Mouse (Mus musculus): ENCODE data around the gene Tmprss11a. TPM values are rescaled to one million over a fixed set of nuclear protein-coding genes. Genes with fewer than 3 reads are reported as not detected.

Tmprss11a gene
- polyA plus RNA-seq, 1 experiment from 2014 or later = 13.0 TPM

DNA sequence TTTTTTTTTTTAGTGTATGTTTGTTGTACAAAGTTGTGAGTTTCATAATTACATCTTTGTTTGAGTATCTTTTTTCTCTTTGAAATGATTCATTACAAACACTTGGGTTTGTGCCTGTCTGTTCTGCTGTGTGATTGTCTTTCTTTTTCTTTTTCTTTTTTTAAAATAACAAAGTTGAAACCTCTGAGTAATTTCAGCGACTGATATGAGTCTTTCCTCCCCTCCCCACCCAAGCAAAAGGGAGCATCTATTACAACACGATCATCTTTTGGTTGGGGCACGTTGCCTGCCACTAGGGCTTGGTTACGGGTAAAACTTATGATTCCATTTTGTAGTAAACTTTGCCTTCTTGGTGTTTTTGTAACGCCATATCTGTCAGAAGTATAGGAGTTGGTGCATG lies 37.7 kb downstream of the Tmprss11a start:
- no peak overlapping the region for H3K9ac ChIP-seq (ENCODE audit: low read length)
- no peak overlapping the region for H3K4me2 ChIP-seq (ENCODE audit: low read depth, low read length)
- no peak overlapping the region for H3K4me3 ChIP-seq (replicated peaks; ENCODE audit: low read length)
- 61% methylated on average over 5 of the region's 5 CpGs for WGBS
- no peaks in the 10 kb centered on the region for H3K9me3 ChIP-seq (replicated peaks; ENCODE audit: control insufficient read depth, low read length)
- no peaks in the 10 kb centered on the region for H3K36me3 ChIP-seq (ENCODE audit: control insufficient read depth, insufficient read depth, low read length)
- H3K4me1 ChIP-seq (ENCODE audit: control insufficient read depth, insufficient read depth, low read length) = no peaks in the 10 kb centered on the region
- no peak overlapping the region for H3K27ac ChIP-seq (ENCODE audit: low read length)
- no peaks in the 10 kb centered on the region for H3K27me3 ChIP-seq (ENCODE audit: control insufficient read depth, insufficient read depth, low read length)
- no peak for ATAC-seq (ENCODE audit: insufficient read depth, low FRiP score)

DNA sequence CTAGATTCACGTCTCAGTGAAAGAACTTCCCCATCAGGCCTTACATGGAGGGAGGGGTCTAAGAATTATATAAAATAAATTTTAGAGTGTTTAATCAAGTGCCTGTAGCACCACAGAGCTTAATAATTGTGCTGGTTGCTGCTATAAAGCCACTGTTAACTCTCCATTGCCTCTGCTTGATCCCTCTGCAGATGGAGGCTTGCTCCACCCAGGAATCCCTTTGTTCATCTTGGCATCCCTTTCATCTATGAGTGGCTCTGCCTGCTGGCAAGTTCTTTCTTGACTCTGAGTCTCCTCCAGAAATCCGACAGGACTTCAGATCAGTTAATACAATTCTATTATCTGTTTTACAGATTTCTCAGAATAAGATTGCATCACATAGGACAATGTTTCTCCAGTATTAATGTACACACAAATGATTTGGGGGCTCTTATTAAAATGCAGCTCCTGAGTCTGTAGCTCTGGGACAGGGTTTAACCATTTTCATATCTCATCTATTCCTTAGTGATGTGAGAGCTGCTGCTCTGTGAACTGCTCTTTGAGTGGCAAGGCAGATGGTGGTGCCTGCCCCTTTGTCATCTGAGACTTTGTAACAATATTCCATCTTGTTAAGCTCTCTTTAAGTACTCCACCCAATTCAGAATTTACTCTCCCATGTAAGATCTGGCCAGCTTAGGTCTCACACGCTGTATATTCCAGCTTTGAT lies 47.3 kb downstream of the Tmprss11a start:
- H3K27me3 ChIP-seq (ENCODE audit: control insufficient read depth, insufficient read depth, low read length) = no peaks in the 10 kb centered on the region
- H3K36me3 ChIP-seq (ENCODE audit: control insufficient read depth, insufficient read depth, low read length) = no peaks in the 10 kb centered on the region
- 54% methylated on average over 3 of the region's 3 CpGs for WGBS
- H3K9me3 ChIP-seq (replicated peaks; ENCODE audit: control insufficient read depth, low read length) = no peaks in the 10 kb centered on the region
- no peak overlapping the region for H3K27ac ChIP-seq (ENCODE audit: low read length)
- no peaks in the 10 kb centered on the region for H3K4me1 ChIP-seq (ENCODE audit: control insufficient read depth, insufficient read depth, low read length)
- no peak overlapping the region for H3K9ac ChIP-seq (ENCODE audit: low read length)
- no peak overlapping the region for H3K4me2 ChIP-seq (ENCODE audit: low read depth, low read length)
- H3K4me3 ChIP-seq (replicated peaks; ENCODE audit: low read length) = no peak overlapping the region
- no peak for ATAC-seq (ENCODE audit: insufficient read depth, low FRiP score)

DNA sequence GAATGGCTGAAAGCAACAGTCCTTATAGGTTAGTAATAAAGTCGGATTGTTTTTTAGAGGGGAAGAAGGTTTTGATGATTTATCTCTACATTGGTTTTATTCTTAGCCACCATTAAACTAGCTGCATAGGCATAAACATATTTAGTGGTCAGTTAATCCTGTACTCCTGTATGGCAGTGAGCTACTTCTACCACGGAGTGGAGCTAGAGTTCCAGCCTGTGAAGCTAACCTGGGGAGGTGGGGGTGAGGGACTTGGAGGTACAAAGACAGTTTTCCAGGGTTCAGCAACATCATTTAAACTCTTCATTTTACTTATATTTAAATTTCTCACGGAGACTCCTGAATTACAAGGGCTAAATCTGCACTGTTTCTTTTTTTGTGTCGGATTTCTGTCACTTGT lies 49.3 kb downstream of the Tmprss11a start:
- WGBS = 24% methylated on average over 4 of the region's 4 CpGs
- Histone ChIP-seq H3K4me2 (ENCODE audit: low read depth, low read length) (no peak overlapping the region), H3K27me3 (ENCODE audit: control insufficient read depth, insufficient read depth, low read length) (no peaks in the 10 kb centered on the region), H3K4me1 (ENCODE audit: control insufficient read depth, insufficient read depth, low read length) (no peaks in the 10 kb centered on the region), H3K4me3 (replicated peaks; ENCODE audit: low read length) (no peak overlapping the region), H3K9ac (ENCODE audit: low read length) (no peak overlapping the region), H3K36me3 (ENCODE audit: control insufficient read depth, insufficient read depth, low read length) (no peaks in the 10 kb centered on the region), H3K27ac (ENCODE audit: low read length) (no peak overlapping the region), H3K9me3 (replicated peaks; ENCODE audit: control insufficient read depth, low read length) (no peaks in the 10 kb centered on the region)
- no peak for ATAC-seq (ENCODE audit: insufficient read depth, low FRiP score)

DNA sequence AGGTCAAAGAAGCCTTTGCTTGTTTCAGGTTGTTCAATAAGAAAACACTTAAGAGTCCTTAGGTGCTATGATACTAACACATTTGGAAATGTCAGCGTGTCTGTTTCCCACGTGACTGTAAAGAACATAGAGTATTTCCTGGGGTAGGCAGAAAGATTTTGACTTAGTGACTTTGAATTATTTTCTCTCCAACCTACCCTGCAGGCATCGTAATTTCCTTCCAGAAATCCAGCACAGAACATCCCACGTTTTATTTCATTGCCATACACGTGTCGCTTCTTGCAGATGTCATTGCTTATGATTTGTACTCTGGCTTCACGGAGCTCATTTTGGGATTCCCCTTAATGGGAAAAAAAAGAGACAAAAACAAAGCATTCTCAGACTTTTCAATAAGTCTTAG lies 54.5 kb downstream of the Tmprss11a start:
- H3K27ac ChIP-seq (ENCODE audit: low read length) = no peak overlapping the region
- no peaks in the 10 kb centered on the region for H3K36me3 ChIP-seq (ENCODE audit: control insufficient read depth, insufficient read depth, low read length)
- WGBS = 64% methylated on average over 7 of the region's 7 CpGs
- H3K4me1 ChIP-seq (ENCODE audit: control insufficient read depth, insufficient read depth, low read length) = no peaks in the 10 kb centered on the region
- H3K4me3 ChIP-seq (replicated peaks; ENCODE audit: low read length) = no peak overlapping the region
- no peak overlapping the region for H3K9ac ChIP-seq (ENCODE audit: low read length)
- ATAC-seq (ENCODE audit: insufficient read depth, low FRiP score) = no peak
- no peaks in the 10 kb centered on the region for H3K27me3 ChIP-seq (ENCODE audit: control insufficient read depth, insufficient read depth, low read length)
- H3K9me3 ChIP-seq (replicated peaks; ENCODE audit: control insufficient read depth, low read length) = no peaks in the 10 kb centered on the region
- no peak overlapping the region for H3K4me2 ChIP-seq (ENCODE audit: low read depth, low read length)

DNA sequence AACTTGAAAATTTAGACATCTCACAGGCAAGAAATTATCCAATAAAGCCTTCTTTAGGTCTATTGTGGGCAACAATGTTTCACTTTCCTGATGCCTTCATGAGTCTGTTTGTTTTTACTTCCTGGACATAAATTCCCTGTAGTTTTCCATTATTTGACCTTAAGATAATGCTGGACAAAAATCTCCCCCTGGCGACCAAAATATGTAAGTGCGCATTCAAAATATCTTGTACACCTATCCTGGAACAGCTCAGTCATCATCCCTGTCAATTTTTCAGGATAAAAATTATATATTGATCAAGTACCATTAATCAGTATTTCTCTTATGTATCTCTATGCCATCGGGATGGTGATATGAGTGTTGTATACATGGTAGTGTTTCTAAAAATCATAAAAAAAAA lies 58.0 kb downstream of the Tmprss11a start:
- Histone ChIP-seq H3K9me3 (replicated peaks; ENCODE audit: control insufficient read depth, low read length) (no peaks in the 10 kb centered on the region), H3K4me3 (replicated peaks; ENCODE audit: low read length) (no peak overlapping the region), H3K27ac (ENCODE audit: low read length) (no peak overlapping the region), H3K4me2 (ENCODE audit: low read depth, low read length) (no peak overlapping the region), H3K36me3 (ENCODE audit: control insufficient read depth, insufficient read depth, low read length) (no peaks in the 10 kb centered on the region), H3K4me1 (ENCODE audit: control insufficient read depth, insufficient read depth, low read length) (no peaks in the 10 kb centered on the region), H3K9ac (ENCODE audit: low read length) (no peak overlapping the region), H3K27me3 (ENCODE audit: control insufficient read depth, insufficient read depth, low read length) (no peaks in the 10 kb centered on the region)
- WGBS = 22% methylated on average over 3 of the region's 3 CpGs
- no peak for ATAC-seq (ENCODE audit: insufficient read depth, low FRiP score)

DNA sequence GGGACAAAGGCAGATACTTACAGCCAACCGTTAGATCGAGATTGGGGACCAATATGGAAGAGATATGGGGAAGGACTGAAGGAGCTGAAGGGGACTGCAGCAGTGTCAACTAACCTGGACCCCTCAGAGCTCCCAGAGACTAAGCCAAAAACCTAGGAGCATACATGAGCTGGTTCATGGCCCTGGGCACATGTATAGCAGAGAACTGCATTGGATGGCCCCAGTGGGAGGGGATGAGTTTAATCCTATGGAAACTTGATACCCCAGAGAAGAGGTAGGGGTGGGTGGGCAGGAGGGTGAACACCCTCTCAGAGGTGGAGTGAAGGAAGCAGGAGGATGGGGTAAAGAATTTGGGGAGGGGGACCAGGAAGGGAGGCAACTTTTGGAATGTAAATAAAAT lies 60.8 kb downstream of the Tmprss11a start:
- WGBS = 92% methylated on average over 2 of the region's 2 CpGs
- no peak for ATAC-seq (ENCODE audit: insufficient read depth, low FRiP score)
- Histone ChIP-seq H3K9me3 (replicated peaks; ENCODE audit: control insufficient read depth, low read length) (no peaks in the 10 kb centered on the region), H3K27me3 (ENCODE audit: control insufficient read depth, insufficient read depth, low read length) (no peaks in the 10 kb centered on the region), H3K27ac (ENCODE audit: low read length) (no peak overlapping the region), H3K4me1 (ENCODE audit: control insufficient read depth, insufficient read depth, low read length) (no peaks in the 10 kb centered on the region), H3K4me3 (replicated peaks; ENCODE audit: low read length) (no peak overlapping the region), H3K4me2 (ENCODE audit: low read depth, low read length) (no peak overlapping the region), H3K36me3 (ENCODE audit: control insufficient read depth, insufficient read depth, low read length) (no peaks in the 10 kb centered on the region), H3K9ac (ENCODE audit: low read length) (no peak overlapping the region)

DNA sequence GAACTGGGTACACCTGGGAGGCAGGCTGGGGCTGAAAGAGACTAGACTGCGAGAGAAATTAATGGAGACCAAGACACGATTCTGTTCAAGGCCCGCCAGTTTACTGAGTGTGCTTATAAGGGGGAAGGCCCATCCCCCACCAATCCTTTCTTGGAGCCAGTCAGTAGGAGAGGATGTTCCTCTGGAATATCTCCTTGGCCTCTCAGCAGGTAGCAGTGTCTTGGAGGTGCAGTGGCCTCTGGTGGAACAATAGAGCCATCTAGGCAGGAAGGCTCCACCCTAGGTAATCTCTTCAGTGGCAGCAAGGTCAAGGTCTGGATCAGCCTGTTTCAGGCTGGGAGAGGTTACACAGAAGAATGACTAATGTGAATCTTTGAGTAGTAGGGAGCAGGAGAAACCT lies 61.6 kb downstream of the Tmprss11a start:
- no peaks in the 10 kb centered on the region for H3K9me3 ChIP-seq (replicated peaks; ENCODE audit: control insufficient read depth, low read length)
- no peak overlapping the region for H3K4me3 ChIP-seq (replicated peaks; ENCODE audit: low read length)
- H3K27me3 ChIP-seq (ENCODE audit: control insufficient read depth, insufficient read depth, low read length) = no peaks in the 10 kb centered on the region

DNA sequence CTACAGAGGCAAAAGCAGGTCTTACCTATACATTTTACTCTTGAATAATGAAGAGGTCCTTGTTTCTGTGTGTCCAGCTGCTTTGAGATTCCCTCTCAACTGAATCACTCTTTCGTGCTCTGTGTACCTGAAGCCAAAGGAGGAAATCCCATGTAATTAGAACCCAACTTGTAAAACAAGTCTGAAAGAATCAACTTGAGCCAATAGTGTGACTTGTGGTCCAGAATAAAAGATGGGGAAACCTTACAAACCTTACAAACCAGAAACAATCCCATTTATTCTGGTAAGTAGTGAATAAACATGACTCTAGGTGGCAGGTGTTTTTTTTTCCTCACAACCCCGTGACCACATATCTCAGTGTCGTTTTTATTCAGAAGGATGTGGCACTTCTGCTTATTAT lies 95.5 kb downstream of the Tmprss11a start, which contains the start of gene Tmprss11d:
Tmprss11d (minus strand) TSS at position 101 of the 400 bp plus-strand sequence.
- Histone ChIP-seq H3K4me1 (ENCODE audit: control insufficient read depth, insufficient read depth, low read length) (no peaks in the 10 kb centered on the region), H3K4me3 (replicated peaks; ENCODE audit: low read length) (no peak within 1 kb of the TSS), H3K27me3 (ENCODE audit: control insufficient read depth, insufficient read depth, low read length) (no peaks in the 10 kb centered on the region), H3K9me3 (replicated peaks; ENCODE audit: control insufficient read depth, low read length) (no peaks in the 10 kb centered on the region), H3K36me3 (ENCODE audit: control insufficient read depth, insufficient read depth, low read length) (no peaks in the 10 kb centered on the region), H3K9ac (ENCODE audit: low read length) (no peak within 1 kb of the TSS), H3K27ac (ENCODE audit: low read length) (no peak within 1 kb of the TSS), H3K4me2 (ENCODE audit: low read depth, low read length) (no peak within 1 kb of the TSS)
- 38% methylated on average over 3 of the region's 3 CpGs for WGBS
- ATAC-seq (ENCODE audit: insufficient read depth, low FRiP score) = no peak

More for the DNA sequence above, 61.6 kb downstream of the Tmprss11a start:
- H3K27ac ChIP-seq (ENCODE audit: low read length) = no peak overlapping the region
- 83% methylated on average over 3 of the region's 3 CpGs for WGBS
- no peaks in the 10 kb centered on the region for H3K4me1 ChIP-seq (ENCODE audit: control insufficient read depth, insufficient read depth, low read length)
- no peak for ATAC-seq (ENCODE audit: insufficient read depth, low FRiP score)
- no peak overlapping the region for H3K9ac ChIP-seq (ENCODE audit: low read length)
- no peaks in the 10 kb centered on the region for H3K36me3 ChIP-seq (ENCODE audit: control insufficient read depth, insufficient read depth, low read length)
- H3K4me2 ChIP-seq (ENCODE audit: low read depth, low read length) = no peak overlapping the region
